Mouse (Mus musculus): ENCODE results near the gene Lrrc8c. TPM values are rescaled to one million over a fixed set of nuclear protein-coding genes. Genes with fewer than 3 reads are reported as not detected.

The Lrrc8c gene
- total RNA-seq, 2 experiments from 2014 or later: 22.5 to 64.7 TPM

GRCm38 (mm10) chr5:105587471-105587870 lies 68.3 kb downstream of the Lrrc8c start:
- no peak for ATAC-seq (replicated peaks; ENCODE audit: low FRiP score, low TSS enrichment, poor library complexity, severe bottlenecking)

DNA sequence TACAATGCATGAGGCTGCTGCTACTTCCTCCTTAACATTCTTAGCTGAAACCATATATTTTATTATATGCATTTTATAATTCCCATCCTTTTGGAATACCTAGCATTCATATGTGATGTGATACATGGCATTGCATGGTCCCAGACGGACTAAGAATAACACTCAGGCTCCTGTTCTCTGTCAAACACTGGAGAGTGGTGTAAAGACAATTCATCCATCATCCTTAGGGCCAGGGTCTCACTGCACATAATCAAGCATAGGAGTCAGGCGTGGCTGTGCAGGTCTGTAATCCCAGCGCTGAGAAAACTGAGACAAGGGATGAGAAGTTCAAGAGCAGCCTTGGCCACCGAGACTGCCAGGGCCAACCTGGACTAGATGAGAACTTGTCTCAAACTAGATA lies 69.5 kb downstream of the Lrrc8c start:
- ATAC-seq (replicated peaks; ENCODE audit: low FRiP score, low TSS enrichment, poor library complexity, severe bottlenecking): no peak

DNA sequence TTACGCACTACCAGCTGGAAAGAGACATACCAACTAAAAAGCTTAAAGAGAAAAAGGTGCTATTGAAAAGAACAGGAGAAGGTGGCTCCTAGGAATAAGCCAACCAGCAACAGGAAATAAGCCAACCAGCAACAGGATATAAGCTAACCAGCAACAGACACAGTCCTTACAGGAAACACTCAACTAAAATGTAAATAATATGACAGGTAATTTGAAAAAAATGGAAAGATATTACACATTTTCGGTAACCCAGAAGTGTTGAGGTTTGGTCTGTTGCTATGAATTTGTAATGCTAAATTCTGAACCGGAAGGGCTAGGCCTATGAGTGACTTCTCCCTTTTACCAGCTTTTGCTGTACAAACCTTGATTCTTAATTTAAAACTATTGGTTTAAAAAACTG lies 69.9 kb downstream of the Lrrc8c start:
- ATAC-seq (replicated peaks; ENCODE audit: low FRiP score, low TSS enrichment, poor library complexity, severe bottlenecking): no peak

DNA sequence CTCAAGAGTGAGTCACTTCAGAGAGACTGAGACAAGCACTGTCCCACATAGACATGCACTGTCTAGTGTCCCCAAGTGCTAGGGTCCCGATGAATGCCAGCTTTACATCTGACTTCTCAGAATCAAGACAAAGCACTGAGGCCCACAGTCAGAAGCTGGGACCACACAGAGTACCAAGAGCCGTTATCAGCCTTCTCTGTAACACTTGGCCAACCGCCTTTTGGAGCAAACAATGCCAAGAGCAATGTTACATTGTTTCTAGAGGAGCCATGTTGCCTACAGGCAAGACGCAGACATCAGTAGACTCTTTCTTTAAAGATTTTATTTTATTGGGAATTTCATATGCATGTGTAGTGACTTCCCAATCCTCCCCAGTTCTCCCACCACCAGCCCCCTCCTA lies 73.2 kb downstream of the Lrrc8c start:
- no peak for ATAC-seq (replicated peaks; ENCODE audit: low FRiP score, low TSS enrichment, poor library complexity, severe bottlenecking)

GRCm38 (mm10) chr5:105593630-105594029 lies 74.4 kb downstream of the Lrrc8c start:
- no peak for ATAC-seq (replicated peaks; ENCODE audit: low FRiP score, low TSS enrichment, poor library complexity, severe bottlenecking)

GRCm38 (mm10) chr5:105598866-105599265 lies 79.7 kb downstream of the Lrrc8c start:
- no peak for ATAC-seq (replicated peaks; ENCODE audit: low FRiP score, low TSS enrichment, poor library complexity, severe bottlenecking)

GRCm38 (mm10) chr5:105599315-105599714 lies 80.1 kb downstream of the Lrrc8c start:
- no peak for ATAC-seq (replicated peaks; ENCODE audit: low FRiP score, low TSS enrichment, poor library complexity, severe bottlenecking)

DNA sequence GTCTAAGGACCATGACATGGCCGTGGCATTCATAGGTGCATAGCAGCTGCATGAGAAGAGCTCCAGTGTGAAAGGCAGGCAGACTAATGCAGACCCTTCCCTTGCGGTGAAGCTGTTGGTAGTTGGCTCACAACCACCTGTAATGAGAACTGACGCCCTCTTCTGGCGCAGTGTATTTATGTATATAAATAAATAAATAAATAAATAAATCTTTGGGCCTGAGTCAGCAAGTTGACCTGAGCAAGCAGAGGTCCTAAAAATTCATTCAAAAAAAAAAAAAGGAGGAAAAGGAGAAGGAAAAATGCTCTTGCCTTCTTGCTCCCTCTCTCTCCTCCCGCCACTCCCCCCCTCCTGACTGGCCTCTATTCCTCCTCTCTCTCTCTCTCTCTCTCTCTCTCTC lies 81.8 kb downstream of the Lrrc8c start:
- no peak for ATAC-seq (replicated peaks; ENCODE audit: low FRiP score, low TSS enrichment, poor library complexity, severe bottlenecking)

DNA sequence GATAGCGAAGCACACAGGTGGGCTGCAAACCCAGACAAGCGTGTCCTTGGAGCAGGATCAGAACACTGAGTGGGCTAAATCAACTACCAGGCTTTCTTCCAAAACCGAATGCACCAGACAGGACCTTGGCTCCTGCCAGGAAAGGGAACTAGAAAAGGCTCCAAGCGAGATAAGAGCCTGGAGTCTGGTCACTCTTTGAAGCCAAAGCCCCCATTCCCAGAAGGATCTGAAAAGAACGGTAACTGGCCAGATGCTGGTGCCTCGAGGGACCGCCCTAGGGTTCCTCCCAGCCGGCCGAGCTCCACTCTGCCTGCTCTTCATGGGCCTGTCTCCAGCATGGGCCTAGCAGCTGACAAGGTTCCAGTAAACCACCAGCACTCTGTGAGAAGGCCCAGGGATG lies 83.4 kb downstream of the Lrrc8c start:
- ATAC-seq (replicated peaks; ENCODE audit: low FRiP score, low TSS enrichment, poor library complexity, severe bottlenecking): no peak

DNA sequence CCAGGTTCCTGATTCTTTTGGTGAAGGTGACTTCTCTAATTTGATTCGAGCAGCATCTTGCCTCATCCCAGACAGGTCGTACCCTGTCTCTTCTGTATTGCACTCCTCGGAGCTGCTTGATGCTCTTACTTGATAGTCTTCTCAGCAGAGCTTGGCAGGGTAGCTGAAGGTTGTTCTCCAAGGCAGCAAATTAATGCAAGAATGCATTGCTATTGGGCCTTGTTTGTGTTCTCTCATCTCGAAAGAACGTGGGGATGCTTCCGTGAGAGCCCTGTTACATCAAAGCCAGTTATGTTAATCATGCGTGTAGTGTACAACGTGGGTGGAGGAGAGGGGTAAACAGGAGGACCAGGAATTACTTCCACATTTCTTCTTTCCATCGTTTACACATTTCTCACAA lies 86.5 kb downstream of the Lrrc8c start:
- no peak for ATAC-seq (replicated peaks; ENCODE audit: low FRiP score, low TSS enrichment, poor library complexity, severe bottlenecking)

DNA sequence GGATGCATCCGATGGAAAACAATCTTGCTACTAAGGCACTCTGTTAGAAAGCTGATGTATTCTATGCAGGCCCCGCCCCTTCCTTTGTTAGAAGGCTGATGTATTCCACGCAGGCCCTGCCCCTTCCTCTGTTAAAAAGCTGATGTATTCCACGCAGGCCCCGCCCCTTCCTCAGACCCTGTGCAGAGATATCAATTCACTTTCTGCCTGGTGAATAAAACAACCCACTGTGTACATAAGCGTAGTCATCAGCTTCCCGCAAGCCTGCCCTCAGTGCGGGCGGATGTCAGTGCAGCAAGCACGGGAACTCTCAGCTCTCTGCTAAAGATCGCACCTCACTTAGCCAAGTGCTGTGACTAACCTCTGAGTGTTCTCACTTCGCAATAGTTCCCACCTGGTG lies 90.5 kb downstream of the Lrrc8c start:
- ATAC-seq (replicated peaks; ENCODE audit: low FRiP score, low TSS enrichment, poor library complexity, severe bottlenecking): no peak

- no peak for ATAC-seq (replicated peaks; ENCODE audit: low FRiP score, low TSS enrichment, poor library complexity, severe bottlenecking)
Measured at GRCm38 (mm10) chr5:105613002-105613401, 93.8 kb downstream of the Lrrc8c start.

DNA sequence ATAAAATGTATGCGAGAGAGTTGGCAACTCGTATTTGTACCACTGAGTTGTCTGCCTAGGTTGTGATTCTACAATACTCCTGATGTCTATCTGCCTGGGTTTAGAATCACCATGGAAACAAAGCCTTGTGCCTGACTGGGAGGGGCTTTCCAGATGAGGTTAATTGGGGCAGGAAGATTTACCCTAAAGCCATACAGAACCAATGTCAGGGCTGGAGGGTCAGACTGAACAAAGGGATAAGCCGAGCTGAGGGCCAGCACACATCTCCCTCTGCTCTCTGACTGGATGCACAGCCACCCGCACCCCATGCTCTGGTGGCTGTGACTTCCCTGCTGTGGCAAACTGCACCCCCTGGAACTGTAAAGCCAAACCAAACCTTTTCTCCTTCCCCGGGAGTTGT lies 94.8 kb downstream of the Lrrc8c start:
- no peak for ATAC-seq (replicated peaks; ENCODE audit: low FRiP score, low TSS enrichment, poor library complexity, severe bottlenecking)

GRCm38 (mm10) chr5:105614682-105615434 lies 95.7 kb downstream of the Lrrc8c start:
- no peak for ATAC-seq (replicated peaks; ENCODE audit: low FRiP score, low TSS enrichment, poor library complexity, severe bottlenecking)

DNA sequence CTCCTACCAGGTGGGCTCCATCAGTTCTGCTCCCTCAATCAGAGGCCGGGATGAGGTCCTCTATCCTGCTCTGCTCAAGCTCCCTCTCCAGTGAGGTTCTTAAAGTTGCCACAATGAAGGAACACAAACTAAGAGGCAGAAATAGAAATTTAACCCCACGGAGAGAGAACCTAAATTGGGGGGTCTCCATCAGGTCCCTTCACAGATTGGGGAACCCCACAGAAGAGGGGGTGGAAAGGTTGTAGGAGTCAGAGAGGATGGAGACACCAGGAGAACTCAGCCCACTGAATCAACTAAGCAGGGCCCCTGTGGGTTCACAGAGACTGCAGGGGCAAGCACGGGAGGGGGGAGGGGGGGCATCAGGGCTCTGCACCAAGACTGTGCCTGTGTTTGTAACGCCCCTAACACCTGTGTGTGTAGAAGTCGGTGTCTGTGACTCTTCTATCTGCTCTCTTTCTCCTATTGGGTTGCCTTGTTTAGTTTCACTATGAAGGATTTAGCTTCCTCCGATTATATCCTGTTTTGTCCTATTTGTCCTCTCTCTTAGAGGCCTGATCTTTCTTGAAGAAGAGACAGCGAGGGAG lies 96.8 kb downstream of the Lrrc8c start:
- no peak for ATAC-seq (replicated peaks; ENCODE audit: low FRiP score, low TSS enrichment, poor library complexity, severe bottlenecking)

GRCm38 (mm10) chr5:105616538-105616937 lies 97.3 kb downstream of the Lrrc8c start:
- ATAC-seq (replicated peaks; ENCODE audit: low FRiP score, low TSS enrichment, poor library complexity, severe bottlenecking): no peak

- no peak for ATAC-seq (replicated peaks; ENCODE audit: low FRiP score, low TSS enrichment, poor library complexity, severe bottlenecking)
Measured at GRCm38 (mm10) chr5:105618510-105618909, 99.3 kb downstream of the Lrrc8c start.

- no peak for ATAC-seq (replicated peaks; ENCODE audit: low FRiP score, low TSS enrichment, poor library complexity, severe bottlenecking)
Measured at GRCm38 (mm10) chr5:105619666-105620065, 100.5 kb downstream of the Lrrc8c start.

GRCm38 (mm10) chr5:105620505-105621116 lies 101.4 kb downstream of the Lrrc8c start:
- ATAC-seq (replicated peaks; ENCODE audit: low FRiP score, low TSS enrichment, poor library complexity, severe bottlenecking): no peak; the same call in 1 of the 2 replicates

GRCm38 (mm10) chr5:105623074-105623713 lies 104.0 kb downstream of the Lrrc8c start:
- ATAC-seq (replicated peaks; ENCODE audit: low FRiP score, low TSS enrichment, poor library complexity, severe bottlenecking): no peak
